Mouse (Mus musculus) thymus, adult 2 months (tissue): ENCODE measurements around the gene Capn11.

Experiments
- CTCF ChIP-seq: fragments of 200-500 bp; IDR thresholded peaks from 2 replicates; pipeline ENCODE4 v1.5.1; 2012; ENCODE audit warnings: mild to moderate bottlenecking, control low read depth, low read length, moderate library complexity, borderline replicate concordance; ENCODE audit not compliant: control insufficient read depth, poor library complexity, insufficient read depth; ENCODE audit errors: extremely low read depth
- POLR2A ChIP-seq: fragments of 200-500 bp; IDR thresholded peaks from 2 replicates; pipeline ENCODE4 v1.6.1; 2012; ENCODE audit warnings: mild to moderate bottlenecking, low read length, control low read depth, moderate library complexity; ENCODE audit not compliant: control insufficient read depth, poor library complexity, insufficient read depth; ENCODE audit errors: extremely low read depth

GRCm38 (mm10) chr17:45699039-45699740 is 40.1 kb upstream of the Capn11 start:
- TF ChIP-seq CTCF, result no peak
- no peak for TF ChIP-seq POLR2A
